Mouse (Mus musculus): ENCODE results near the gene Cfd. TPM values are rescaled to one million over a fixed set of nuclear protein-coding genes. Genes with fewer than 3 reads are reported as not detected.

The Cfd gene
- polyA plus RNA-seq, 1 experiment from 2014 or later = 0.13 TPM

GRCm38 (mm10) chr10:79921572-79921971 lies 30.9 kb downstream of the Cfd start:
- DNase-seq (ENCODE audit: low spot score) (no peak), ATAC-seq (replicated peaks; ENCODE audit: low FRiP score, low read depth) (no peak)
- H3K4me2 ChIP-seq (ENCODE audit: low read length) = peak overlapping the region; percentile 48
- H3K36me3 ChIP-seq (ENCODE audit: insufficient read depth, low read length) = no peaks in the 10 kb centered on the region
- no peak for TF ChIP-seq CTCF (IDR thresholded peaks at IDR 0.05; ENCODE audit: low read depth)
- 0 out of 2 replicates have a peak overlapping the region, but pooled peaks have one; percentile 35 for H3K9ac ChIP-seq (ENCODE audit: low read depth, low read length)
- WGBS = 4% methylated on average over 34 of the region's 34 CpGs
- H3K4me1 ChIP-seq (replicated peaks; ENCODE audit: insufficient read depth, low read length) = peaks cover 18% of the 10 kb centered on the region
- H3K4me3 ChIP-seq (replicated peaks; ENCODE audit: low read depth, low read length) = peak overlapping the region; percentile 26
- H3K9me3 ChIP-seq (replicated peaks; ENCODE audit: low read length) = no peaks in the 10 kb centered on the region
- H3K27me3 ChIP-seq (ENCODE audit: insufficient read depth, low read length) = peaks cover 46% of the 10 kb centered on the region
- no peak overlapping the region for H3K27ac ChIP-seq

DNA sequence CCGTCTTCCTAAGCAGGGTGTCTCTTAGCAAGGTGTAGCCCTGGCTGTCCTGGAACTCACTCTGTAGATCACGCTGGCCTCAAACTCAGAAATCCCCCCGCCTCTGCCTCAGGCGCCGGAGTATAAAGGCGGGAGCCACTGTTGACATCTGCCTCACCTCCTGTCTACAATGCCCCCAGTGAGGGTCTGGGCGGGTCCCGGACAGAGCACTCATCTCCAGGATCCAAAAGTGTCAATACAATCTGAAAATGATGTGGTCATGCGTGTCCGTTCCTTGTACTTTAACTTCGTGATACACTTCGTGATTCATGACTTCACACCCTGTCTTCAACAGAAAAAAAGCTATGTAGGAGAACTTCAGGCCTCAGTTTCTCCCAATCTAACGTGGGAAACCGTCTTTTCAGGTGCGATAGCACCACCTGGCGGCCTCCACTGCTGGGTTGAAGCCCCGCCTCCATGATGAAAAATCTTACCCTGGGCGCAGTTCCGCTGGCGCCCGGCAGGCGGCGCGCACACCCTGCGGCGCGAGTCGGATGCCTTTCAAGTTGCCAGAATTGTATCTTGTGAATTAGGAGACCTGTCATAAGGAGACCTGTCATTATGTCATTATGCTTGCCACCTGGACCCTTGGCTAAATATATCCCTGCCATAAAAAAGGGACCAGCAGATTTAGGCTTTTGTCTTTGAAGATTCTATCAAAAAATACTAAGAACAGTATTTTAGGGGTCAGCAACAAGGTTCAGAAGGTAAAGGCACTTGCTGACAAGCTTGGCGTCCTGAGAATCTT lies 34.5 kb downstream of the Cfd start:
- no peak overlapping the region for H3K27ac ChIP-seq
- H3K4me2 ChIP-seq (ENCODE audit: low read length) = peak overlapping the region; percentile 68; the same call in 1 of the 2 replicates
- no peak for ATAC-seq (replicated peaks; ENCODE audit: low FRiP score, low read depth)

GRCm38 (mm10) chr10:79925785-79926490 lies 35.3 kb downstream of the Cfd start:
- H3K4me1 ChIP-seq (replicated peaks; ENCODE audit: insufficient read depth, low read length) = peaks cover 21% of the 10 kb centered on the region
- no peak for TF ChIP-seq CTCF (IDR thresholded peaks at IDR 0.05; ENCODE audit: low read depth)
- peak overlapping the region; percentile 91 for H3K4me3 ChIP-seq (replicated peaks; ENCODE audit: low read depth, low read length)
- peak overlapping the region; percentile 20; the same call in 1 of the 2 replicates for H3K27ac ChIP-seq
- peaks cover 18% of the 10 kb centered on the region for H3K27me3 ChIP-seq (ENCODE audit: insufficient read depth, low read length)
- peak overlapping the region; percentile 93; the same call in 1 of the 2 replicates for H3K9ac ChIP-seq (ENCODE audit: low read depth, low read length)
- no peaks in the 10 kb centered on the region for H3K9me3 ChIP-seq (replicated peaks; ENCODE audit: low read length)
- peaks cover 1% of the 10 kb centered on the region; the same call in 1 of the 2 replicates for H3K36me3 ChIP-seq (ENCODE audit: insufficient read depth, low read length)
- H3K4me2 ChIP-seq (ENCODE audit: low read length) = peak overlapping the region; percentile 68
- DNase-seq (ENCODE audit: low spot score) = no peak
- WGBS = 7% methylated on average over 15 of the region's 15 CpGs
- no peak for ATAC-seq (replicated peaks; ENCODE audit: low FRiP score, low read depth)

More for the DNA sequence above, 34.5 kb downstream of the Cfd start:
- 10% methylated on average over 29 of the region's 29 CpGs for whole genome bisulfite sequencing
- Histone ChIP-seq H3K4me1 (replicated peaks; ENCODE audit: insufficient read depth, low read length) (peaks cover 26% of the 10 kb centered on the region), H3K9me3 (replicated peaks; ENCODE audit: low read length) (no peaks in the 10 kb centered on the region), H3K4me3 (replicated peaks; ENCODE audit: low read depth, low read length) (no peak overlapping the region), H3K36me3 (ENCODE audit: insufficient read depth, low read length) (no peaks in the 10 kb centered on the region), H3K27me3 (ENCODE audit: insufficient read depth, low read length) (peaks cover 25% of the 10 kb centered on the region), H3K9ac (ENCODE audit: low read depth, low read length) (no peak overlapping the region)
- peak; percentile 92 for DNase-seq (ENCODE audit: low spot score)
- TF ChIP-seq CTCF (IDR thresholded peaks at IDR 0.05; ENCODE audit: low read depth) = peak; percentile 100

GRCm38 (mm10) chr10:79926491-79927323 lies 36.1 kb downstream of the Cfd start, which contains the start of gene Arid3a:
TSS of gene Arid3a (plus strand) at chr10:79927043.
- peak within 1 kb of the TSS; percentile 68 for H3K4me2 ChIP-seq (ENCODE audit: low read length)
- peaks cover 14% of the 10 kb centered on the region for H3K4me1 ChIP-seq (replicated peaks; ENCODE audit: insufficient read depth, low read length)
- peaks cover 10% of the 10 kb centered on the region for H3K27me3 ChIP-seq (ENCODE audit: insufficient read depth, low read length)
- H3K9me3 ChIP-seq (replicated peaks; ENCODE audit: low read length) = no peaks in the 10 kb centered on the region
- H3K4me3 ChIP-seq (replicated peaks; ENCODE audit: low read depth, low read length) = peak within 1 kb of the TSS; percentile 91
- under 1% methylated on average over 61 of the region's 63 CpGs for WGBS
- 0 out of 2 replicates have a peak, but pooled peaks have one; percentile 4 for TF ChIP-seq CTCF (IDR thresholded peaks at IDR 0.05; ENCODE audit: low read depth)
- DNase-seq (ENCODE audit: low spot score) (peak; percentile 96), ATAC-seq (replicated peaks; ENCODE audit: low FRiP score, low read depth) (peak; percentile 75)
- peaks cover 7% of the 10 kb centered on the region; the same call in 1 of the 2 replicates for H3K36me3 ChIP-seq (ENCODE audit: insufficient read depth, low read length)
- H3K9ac ChIP-seq (ENCODE audit: low read depth, low read length) = peak within 1 kb of the TSS; percentile 93
- H3K27ac ChIP-seq = peak within 1 kb of the TSS; percentile 98

DNA sequence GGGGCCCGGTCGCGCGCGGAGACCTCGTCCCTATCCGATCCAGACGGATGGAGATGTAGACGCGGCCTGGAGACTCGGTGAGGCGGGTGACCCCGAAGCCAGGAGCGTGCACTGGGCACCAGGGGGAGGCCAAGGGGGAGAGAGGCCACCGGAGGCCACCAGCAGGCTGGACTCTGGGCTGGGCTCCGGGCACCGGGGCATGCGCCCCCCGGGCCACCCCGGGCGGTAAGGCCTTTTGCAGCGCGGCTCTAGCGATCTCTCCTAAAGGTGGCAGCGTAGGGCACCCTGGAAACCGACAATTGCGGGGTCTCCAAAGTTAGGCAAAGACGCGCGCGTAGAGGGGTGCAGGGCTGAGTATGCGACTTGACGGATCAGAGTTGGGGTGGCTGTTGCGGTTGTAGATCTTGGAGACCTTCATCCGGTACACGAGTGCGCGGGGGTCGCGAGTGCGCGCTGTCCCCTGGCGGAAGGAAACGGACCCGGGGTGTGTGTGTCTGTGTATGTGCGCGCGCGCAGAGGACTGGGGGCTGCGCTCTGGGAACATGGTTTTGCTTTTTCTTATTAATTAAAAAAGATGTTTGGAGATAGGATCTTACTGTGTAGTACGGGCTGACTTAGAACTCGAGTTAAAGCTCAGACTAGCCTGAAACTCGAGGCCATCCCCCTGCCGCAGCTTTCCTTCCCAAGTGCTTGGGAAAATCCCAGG lies 36.8 kb downstream of the Cfd start:
- Histone ChIP-seq H3K9me3 (replicated peaks; ENCODE audit: low read length) (no peaks in the 10 kb centered on the region), H3K4me3 (replicated peaks; ENCODE audit: low read depth, low read length) (peak overlapping the region; percentile 91), H3K4me2 (ENCODE audit: low read length) (peak overlapping the region; percentile 68), H3K27ac (peak overlapping the region; percentile 98), H3K9ac (ENCODE audit: low read depth, low read length) (peak overlapping the region; percentile 93), H3K27me3 (ENCODE audit: insufficient read depth, low read length) (peaks cover 5% of the 10 kb centered on the region), H3K4me1 (replicated peaks; ENCODE audit: insufficient read depth, low read length) (peaks cover 18% of the 10 kb centered on the region), H3K36me3 (ENCODE audit: insufficient read depth, low read length) (peaks cover 12% of the 10 kb centered on the region; the same call in 1 of the 2 replicates)
- under 1% methylated on average over 50 of the region's 54 CpGs for whole genome bisulfite sequencing
- peak; percentile 33 for ATAC-seq (replicated peaks; ENCODE audit: low FRiP score, low read depth)
- DNase-seq (ENCODE audit: low spot score) = peak; percentile 72
- 0 out of 2 replicates have a peak, but pooled peaks have one; percentile 11 for TF ChIP-seq CTCF (IDR thresholded peaks at IDR 0.05; ENCODE audit: low read depth)

All from kidney, postnatal 0 days (tissue).